Mouse (Mus musculus): ENCODE data around the gene Kcnk4.

DNA sequence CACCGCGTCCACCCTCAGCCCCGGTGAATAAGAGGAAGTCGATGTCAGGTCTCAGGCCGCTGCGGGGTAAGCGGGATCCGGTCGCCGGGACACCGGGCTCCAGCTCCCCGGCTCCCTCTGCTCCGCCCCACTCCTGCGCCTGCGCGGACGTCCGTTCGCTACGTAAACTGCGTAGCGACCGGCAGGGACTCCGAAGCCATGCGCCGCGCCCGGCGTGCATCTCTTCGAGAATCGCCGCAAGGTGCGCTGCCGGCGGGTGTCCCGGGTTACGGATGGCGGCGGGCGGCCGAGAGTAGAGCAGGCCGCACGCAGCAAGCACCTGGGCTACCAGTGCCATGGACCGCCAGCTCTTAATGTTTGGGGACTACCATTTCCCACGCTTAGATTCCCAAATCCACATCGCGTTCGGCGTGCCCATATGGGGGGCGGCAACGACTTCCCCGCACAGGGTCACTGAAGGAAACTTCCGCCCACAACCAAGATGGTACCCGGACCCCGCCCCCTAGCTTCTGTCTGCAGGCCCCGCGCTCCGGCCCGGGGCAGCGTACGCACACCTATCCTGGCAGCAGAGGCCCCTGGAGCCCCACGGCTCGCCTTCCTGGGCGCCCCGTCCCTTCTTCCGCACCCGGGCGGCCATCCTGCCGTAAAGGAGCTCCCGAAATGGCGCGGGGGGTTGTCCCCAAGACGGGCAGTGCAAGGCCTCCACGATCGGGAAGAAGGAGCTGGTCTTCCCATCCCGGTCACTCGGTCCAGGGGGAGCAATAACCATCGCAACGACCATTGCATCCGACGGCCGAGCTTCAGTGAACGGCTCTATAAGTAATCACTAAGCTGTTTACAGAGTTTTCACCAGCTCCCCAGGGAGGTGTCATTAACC is 7.3 kb upstream of the Kcnk4 start, which contains the start of gene Bad:
- TF ChIP-seq GATA1 (IDR thresholded peaks at IDR 0.05; ENCODE audit: borderline replicate concordance, low read length) (no peak), CTCF (IDR thresholded peaks at IDR 0.05; ENCODE audit: low read depth, low read length) (no peak), POLR2AphosphoS5 (IDR thresholded peaks at IDR 0.05; ENCODE audit: insufficient replicate concordance, low read depth, low read length) (no peak), TAL1 (conservative IDR thresholded peaks at IDR 0.05; ENCODE audit: low read depth, low read length) (no peak)
